Mouse (Mus musculus) layer of hippocampus, adult 2 months (tissue): ENCODE results near the gene Trmo. TPM values are rescaled to one million over a fixed set of nuclear protein-coding genes. Genes with fewer than 3 reads are reported as not detected.

Experiments used
- DNase-seq, 2 experiments: peaks; one replicate each; pipeline ENCODE4 v3.0.0; 2022; ENCODE audit warnings: low spot score in 2 of 2
- H3K27ac ChIP-seq: fragments of 200-600 bp; 2 replicates; pipeline ENCODE4 v1.8.1; 2022
- H3K4me3 ChIP-seq: fragments of 200-600 bp; 2 replicates; pipeline ENCODE4 v1.8.1; 2022; ENCODE audit warnings: mild to moderate bottlenecking
- CTCF ChIP-seq: fragments of 200-600 bp; conservative IDR thresholded peaks from 2 replicates; pipeline ENCODE4 v1.8.1; 2022; ENCODE audit warnings: antibody characterized with exemption, mild to moderate bottlenecking, moderate library complexity
- long read RNA-seq, 2 experiments: library from polyadenylated mRNA; stranded (forward); transcript quantifications; one replicate each; pipeline ENCODE4 v2.0.0; 2021; ENCODE audit warnings: borderline mapping rate in 2 of 2
- total RNA-seq, 2 experiments: library from RNA; stranded (reverse); gene quantifications; 2 replicates each; pipeline ENCODE4 v1.2.3; 2021

Trmo gene
- 1 to 10 TPM; 4.6 to 4.8 TPM for total RNA-seq
- long read RNA-seq, experiment 1, transcript Trmo-201 (5 exons, 1,527 nt) = major isoform, 5 of 8 reads
- long read RNA-seq, experiment 1, partial matches to known transcripts = 2 of 8 reads
- long read RNA-seq, experiment 1, other reads (novel, unspliced or antisense) = 1 of 8 reads
- long read RNA-seq, experiment 2, partial matches to known transcripts = 3 of 7 reads
- long read RNA-seq, experiment 2, other reads (novel, unspliced or antisense) = 2 of 7 reads

DNA sequence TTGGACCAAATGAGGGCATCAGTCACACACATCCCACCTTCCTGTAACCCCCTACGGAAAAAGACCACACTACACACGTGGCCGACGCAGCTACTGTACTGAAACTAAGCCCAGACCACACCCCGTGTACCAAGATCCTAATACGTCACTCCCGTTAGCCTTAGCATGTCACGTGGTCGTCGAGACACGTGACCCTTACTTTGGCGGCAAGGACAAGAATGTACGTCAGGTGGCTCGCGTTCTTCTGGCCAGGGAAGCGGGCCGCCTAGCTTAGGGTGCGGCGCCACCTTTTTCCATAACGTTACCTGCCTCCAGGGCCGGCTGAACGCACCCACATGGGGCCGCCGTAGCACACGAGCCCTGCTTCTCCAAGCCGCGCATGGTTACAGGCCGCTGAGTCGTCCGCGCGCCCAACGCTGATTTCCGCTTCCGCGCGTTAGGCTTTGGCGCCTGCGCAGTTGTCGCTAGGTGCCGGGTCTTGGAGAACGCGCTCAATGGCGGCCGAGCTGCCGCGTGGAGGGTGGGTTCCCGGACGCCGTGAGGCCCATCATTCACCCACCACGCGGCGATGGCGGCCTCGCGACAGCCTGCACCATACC, at the start of gene Trmo:
Trmo (minus strand) TSS at position 425 of the 599 bp plus-strand sequence.
- TF ChIP-seq CTCF = no peak
- Histone ChIP-seq H3K27ac (peak within 1 kb of the TSS; percentile 100), H3K4me3 (peak within 1 kb of the TSS; percentile 77)
- peak; percentile 91 for DNase-seq

DNA sequence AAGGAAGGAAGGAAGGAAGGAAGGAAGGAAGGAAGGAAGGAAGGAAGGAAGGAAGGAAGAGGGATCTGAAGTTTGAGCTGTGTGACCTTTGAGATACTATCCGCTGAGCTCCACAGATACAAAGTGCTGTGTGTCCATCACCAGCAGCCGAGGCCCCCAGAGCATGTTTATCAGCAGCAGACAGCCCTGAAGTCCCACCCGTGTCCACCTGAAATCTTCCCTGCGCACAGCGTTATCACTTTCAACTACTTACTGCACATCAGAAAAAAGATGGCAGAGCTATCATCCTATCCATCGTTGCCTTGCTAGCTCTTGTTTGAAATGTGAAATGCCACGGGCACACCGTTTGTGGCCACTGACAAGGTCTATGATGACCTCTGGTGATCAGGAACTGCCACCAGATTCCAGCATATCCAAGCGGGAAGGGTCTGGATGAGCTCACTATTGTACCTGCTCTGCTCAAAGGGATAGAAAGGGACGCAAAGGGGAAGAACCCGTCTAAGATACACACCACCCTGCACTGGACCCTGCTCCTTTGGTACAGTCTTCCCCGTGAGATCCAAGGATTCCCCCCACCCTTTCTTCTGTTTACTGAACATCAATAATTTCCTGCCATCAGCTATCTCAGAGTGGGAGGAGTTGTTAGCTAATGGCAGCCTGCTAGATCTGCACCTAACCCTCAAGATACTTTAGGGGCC, 43.3 kb upstream of the Trmo start:
- no peak overlapping the region for H3K4me3 ChIP-seq
- TF ChIP-seq CTCF = no peak

DNA sequence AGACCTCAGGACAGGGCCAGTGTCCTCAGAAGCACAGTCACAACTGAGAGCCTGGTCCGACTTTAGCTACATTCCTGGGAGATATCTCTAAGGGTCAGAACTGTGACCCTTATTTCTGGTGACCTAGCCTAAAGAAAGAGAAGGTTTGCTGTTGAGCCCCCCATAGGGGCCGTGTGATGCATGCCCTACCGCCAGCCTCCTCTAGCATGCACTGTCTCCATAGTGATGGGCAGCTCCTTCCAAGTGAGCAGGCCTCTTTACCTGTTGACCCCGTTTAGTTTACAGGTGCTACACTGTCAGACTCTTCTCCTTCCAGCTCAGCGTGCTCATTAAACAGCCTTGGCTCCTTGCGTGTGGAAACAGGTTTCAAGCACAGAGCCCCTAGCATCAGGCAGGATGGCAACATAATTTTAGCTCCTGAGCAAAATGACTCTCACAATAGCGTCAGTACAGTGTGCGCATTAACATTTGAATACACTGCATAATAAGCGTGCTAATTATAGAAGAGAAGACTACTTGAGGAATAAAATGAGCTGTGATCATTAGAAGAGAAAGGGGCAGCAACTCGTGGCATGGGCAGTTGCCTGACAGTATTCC, 39.8 kb upstream of the Trmo start:
- H3K27ac ChIP-seq = peak overlapping the region; percentile 28; the same call in 1 of the 2 replicates
- peak in 1 of 2 experiments; percentile 17 for DNase-seq
- H3K4me3 ChIP-seq = no peak overlapping the region
- peak; percentile 27 for TF ChIP-seq CTCF

More for the DNA sequence above, 43.3 kb upstream of the Trmo start:
- no peak overlapping the region for H3K27ac ChIP-seq
- DNase-seq = no peak

GRCm38 (mm10) chr4:46422625-46423024, 33.4 kb upstream of the Trmo start:
- Histone ChIP-seq H3K27ac (no peak overlapping the region), H3K4me3 (no peak overlapping the region)
- DNase-seq = no peak
- no peak for TF ChIP-seq CTCF

DNA sequence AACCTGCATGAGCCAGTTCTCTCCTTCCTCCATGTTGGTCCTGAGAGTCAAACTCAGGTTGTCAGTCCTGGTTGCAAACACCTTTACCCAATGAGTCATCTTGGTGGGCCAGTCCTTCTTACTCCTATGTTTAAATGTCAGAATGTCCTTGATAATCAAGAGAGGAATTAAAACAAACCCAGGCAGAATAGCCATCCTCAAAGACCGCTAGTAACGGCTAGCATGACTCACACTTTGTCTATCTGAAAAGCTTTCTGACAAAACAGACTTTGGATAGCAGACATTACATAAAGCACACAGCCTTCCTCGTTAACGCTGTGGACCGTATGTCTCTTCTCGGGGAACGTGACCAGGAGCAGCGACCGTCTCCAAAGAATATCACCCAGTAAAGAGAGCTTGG, 29.6 kb upstream of the Trmo start:
- DNase-seq = no peak

GRCm38 (mm10) chr4:46417491-46417890, 28.3 kb upstream of the Trmo start:
- H3K4me3 ChIP-seq = no peak overlapping the region
- TF ChIP-seq CTCF = peak; percentile 58
- H3K27ac ChIP-seq = no peak overlapping the region
- no peak for DNase-seq

More for the DNA sequence above, 29.6 kb upstream of the Trmo start:
- no peak for TF ChIP-seq CTCF
- H3K4me3 ChIP-seq = no peak overlapping the region
- no peak overlapping the region for H3K27ac ChIP-seq

GRCm38 (mm10) chr4:46413406-46413805, 24.2 kb upstream of the Trmo start, which contains the start of gene Hemgn:
Gene Hemgn, minus strand, starts transcription at chr4:46413506.
- no peak for TF ChIP-seq CTCF
- no peak within 1 kb of the TSS for H3K27ac ChIP-seq

DNA sequence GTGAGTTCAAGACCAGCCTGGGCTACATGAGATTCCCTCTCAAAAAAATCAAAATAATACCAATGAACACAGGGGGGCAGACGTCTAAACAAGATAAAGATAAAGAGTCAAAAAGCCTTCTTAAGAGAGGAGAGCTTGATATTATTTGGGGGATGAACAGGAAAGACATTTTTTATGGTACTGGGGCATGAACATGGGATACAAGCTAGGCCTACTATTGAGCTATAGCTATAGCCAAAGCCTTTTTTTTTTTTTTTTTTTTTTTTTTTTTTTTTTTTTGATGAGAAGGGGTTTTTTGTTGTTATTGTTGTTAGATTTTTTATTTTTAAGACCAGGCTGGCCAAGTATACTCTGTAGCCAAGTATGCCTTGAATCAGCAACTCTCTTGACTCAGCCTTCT, 22.9 kb upstream of the Trmo start:
- DNase-seq = no peak

More at GRCm38 (mm10) chr4:46413406-46413805, 24.2 kb upstream of the Trmo start, which contains the start of gene Hemgn:
- DNase-seq = no peak
- H3K4me3 ChIP-seq = no peak within 1 kb of the TSS

GRCm38 (mm10) chr4:46411489-46411888, 22.3 kb upstream of the Trmo start:
- no peak overlapping the region for H3K27ac ChIP-seq
- DNase-seq = no peak
- no peak for TF ChIP-seq CTCF
- no peak overlapping the region for H3K4me3 ChIP-seq

More for the DNA sequence above, 22.9 kb upstream of the Trmo start:
- Histone ChIP-seq H3K4me3 (no peak overlapping the region), H3K27ac (no peak overlapping the region)
- TF ChIP-seq CTCF = peak; percentile 38

DNA sequence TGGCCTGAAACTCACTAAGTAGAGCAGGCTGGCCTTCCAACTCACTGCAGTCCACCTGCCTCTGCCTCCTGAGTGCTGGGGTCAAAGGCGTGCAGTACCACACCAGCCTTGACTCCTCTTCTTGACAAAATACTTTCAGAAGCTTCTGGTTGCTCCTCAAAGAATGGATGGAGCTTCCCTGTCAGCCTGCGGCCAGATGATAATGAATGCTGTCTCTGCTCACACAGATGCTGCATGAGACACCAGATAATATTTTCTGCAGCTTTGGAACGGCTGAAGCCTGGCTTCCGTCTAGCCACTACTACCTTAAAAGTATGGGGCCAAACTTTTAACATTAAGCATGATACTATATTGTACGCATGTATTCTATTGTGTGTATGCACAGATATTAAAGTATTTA, 21.4 kb upstream of the Trmo start:
- TF ChIP-seq CTCF = no peak

GRCm38 (mm10) chr4:46406966-46407703, 17.9 kb upstream of the Trmo start:
- no peak for TF ChIP-seq CTCF
- DNase-seq = no peak
- no peak overlapping the region for H3K27ac ChIP-seq
- H3K4me3 ChIP-seq = no peak overlapping the region

More for the DNA sequence above, 21.4 kb upstream of the Trmo start:
- Histone ChIP-seq H3K27ac (no peak overlapping the region), H3K4me3 (no peak overlapping the region)
- no peak for DNase-seq

GRCm38 (mm10) chr4:46404042-46404795, 15.0 kb upstream of the Trmo start:
- no peak for TF ChIP-seq CTCF
- no peak for DNase-seq

More at GRCm38 (mm10) chr4:46404042-46404795, 15.0 kb upstream of the Trmo start:
- Histone ChIP-seq H3K27ac (no peak overlapping the region), H3K4me3 (no peak overlapping the region)
